Mouse (Mus musculus): ENCODE measurements at regions not wholly inside any gene's neighbourhood (a gene's known extent, or its start where the extent isn't known, plus 50 kb on each side); places are given as distances from the start of the nearest gene placed in this dataset.

DNA sequence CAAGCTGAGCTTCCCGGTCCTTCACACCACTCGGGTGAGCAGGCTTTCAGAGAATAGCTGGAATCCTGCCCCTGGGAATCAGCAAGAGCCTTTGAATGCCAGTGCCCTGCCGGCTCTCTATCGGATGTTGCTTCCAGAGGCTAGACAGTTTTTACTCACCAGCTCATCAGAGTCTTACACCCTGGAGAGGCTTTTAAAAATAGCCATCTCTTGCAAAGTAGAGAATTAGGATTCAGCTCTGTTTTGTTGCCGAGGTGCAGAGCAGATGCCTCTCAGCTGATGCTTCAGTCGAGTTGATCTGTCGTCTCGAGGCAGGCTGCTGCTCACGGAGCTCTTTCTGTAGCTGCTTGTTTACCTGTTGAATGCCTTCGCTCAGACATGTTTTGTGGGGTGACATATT, 441.3 kb upstream of the Gulo start:
- TF ChIP-seq CTCF (IDR thresholded peaks at IDR 0.05; ENCODE audit: low read depth) (no peak), EP300 (optimal IDR thresholded peaks at IDR 0.05) (no peak)
